Mouse (Mus musculus) liver, embryonic 12.5 days (tissue): Measurements from ENCODE around the gene Ahcyl2. TPM values are rescaled to one million over a fixed set of nuclear protein-coding genes. Genes with fewer than 3 reads are reported as not detected.

Experiments used
- ATAC-seq: fragments of 200-750 bp; cut with Nextera tagmentation; 2 replicates; pipeline ENCODE4 v1.8.0; 2017; ENCODE audit warnings: moderate number of reproducible peaks, mild to moderate bottlenecking, moderate library complexity
- H3K27ac ChIP-seq: fragments of 300-500 bp; sonication (generic); 2 replicates; pipeline ENCODE4 v1.5.1; 2016; ENCODE audit warnings: mild to moderate bottlenecking
- H3K27me3 ChIP-seq: fragments of 300-500 bp; sonication (generic); replicated peaks from 2 replicates; pipeline ENCODE4 v1.6.1; 2016; ENCODE audit warnings: mild to moderate bottlenecking, moderate library complexity
- H3K36me3 ChIP-seq: fragments of 300-500 bp; sonication (generic); 2 replicates; pipeline ENCODE4 v1.6.1; 2016; ENCODE audit warnings: mild to moderate bottlenecking, moderate library complexity
- H3K4me1 ChIP-seq: fragments of 300-500 bp; sonication (generic); 2 replicates; pipeline ENCODE4 v1.6.1; 2016
- H3K4me2 ChIP-seq: fragments of 300-500 bp; sonication (generic); 2 replicates; pipeline ENCODE4 v1.6.1; 2016; ENCODE audit warnings: mild to moderate bottlenecking, moderate library complexity
- H3K4me3 ChIP-seq: fragments of 300-500 bp; sonication (generic); 2 replicates; pipeline ENCODE4 v1.5.1; 2016; ENCODE audit warnings: mild to moderate bottlenecking, moderate library complexity
- H3K9ac ChIP-seq: fragments of 300-500 bp; sonication (generic); 2 replicates; pipeline ENCODE4 v1.6.1; 2016; ENCODE audit warnings: mild to moderate bottlenecking, moderate library complexity
- H3K9me3 ChIP-seq: fragments of 300-500 bp; sonication (generic); replicated peaks from 2 replicates; pipeline ENCODE4 v1.6.1; 2016; ENCODE audit warnings: mild to moderate bottlenecking, moderate library complexity
- WGBS: fragments of 180-500 bp; shearing (Covaris S2); methylation state at CpG from one replicate; pipeline ENCODE4 v1.1.7; 2016; ENCODE audit not compliant: insufficient replicate concordance; 5-methylcytosine and 5-hydroxymethylcytosine counted together
- polyA plus RNA-seq: library from polyadenylated mRNA; unstranded; fragments of >200 nt; fragmentation: Nextera tagmentation; extraction: Ambion mirVana; gene quantifications from 2 replicates; pipeline ENCODE4 v1.2.1, GENCODE M21; 2016

The Ahcyl2 gene
- polyA plus RNA-seq, 1 experiment from 2014 or later = 8.6 TPM

- H3K9ac ChIP-seq = no peak overlapping the region
- 75% methylated on average over 2 of the region's 2 CpGs for WGBS
- H3K4me3 ChIP-seq = no peak overlapping the region
- no peak for ATAC-seq
- H3K4me2 ChIP-seq = no peak overlapping the region
- 0 out of 2 replicates have a peak, but pooled peaks cover 6% of the 10 kb centered on the region for H3K9me3 ChIP-seq
- H3K27me3 ChIP-seq = no peaks in the 10 kb centered on the region
- H3K36me3 ChIP-seq = peaks cover 11% of the 10 kb centered on the region
- peaks cover 2% of the 10 kb centered on the region for H3K4me1 ChIP-seq
- H3K27ac ChIP-seq = no peak overlapping the region
These were observed 97.1 kb downstream of the Ahcyl2 start for GRCm38 (mm10) chr6:29864926-29865325.

GRCm38 (mm10) chr6:29866935-29867724 lies 99.3 kb downstream of the Ahcyl2 start:
- H3K27me3 ChIP-seq = no peaks in the 10 kb centered on the region
- H3K4me1 ChIP-seq = no peaks in the 10 kb centered on the region
- 83% methylated on average over 9 of the region's 9 CpGs for WGBS
- H3K27ac ChIP-seq = no peak overlapping the region
- H3K9me3 ChIP-seq = 0 out of 2 replicates have a peak, but pooled peaks cover 6% of the 10 kb centered on the region
- ATAC-seq = no peak
- H3K36me3 ChIP-seq = peaks cover 11% of the 10 kb centered on the region
- H3K9ac ChIP-seq = no peak overlapping the region
- no peak overlapping the region for H3K4me3 ChIP-seq
- no peak overlapping the region for H3K4me2 ChIP-seq

GRCm38 (mm10) chr6:29868341-29868895 lies 100.6 kb downstream of the Ahcyl2 start:
- Histone ChIP-seq H3K4me2 (no peak overlapping the region), H3K4me1 (peaks cover 4% of the 10 kb centered on the region), H3K36me3 (peaks cover 4% of the 10 kb centered on the region; the same call in 1 of the 2 replicates), H3K27ac (no peak overlapping the region), H3K4me3 (no peak overlapping the region), H3K9me3 (no peaks in the 10 kb centered on the region), H3K9ac (no peak overlapping the region), H3K27me3 (no peaks in the 10 kb centered on the region)
- WGBS = 73% methylated on average over 2 of the region's 2 CpGs
- ATAC-seq = no peak

GRCm38 (mm10) chr6:29873654-29874053 lies 105.8 kb downstream of the Ahcyl2 start:
- no peak overlapping the region for H3K27ac ChIP-seq
- peaks cover 3% of the 10 kb centered on the region; the same call in 1 of the 2 replicates for H3K36me3 ChIP-seq
- H3K4me2 ChIP-seq = no peak overlapping the region
- H3K4me3 ChIP-seq = no peak overlapping the region
- peak; percentile 82 for ATAC-seq
- no peaks in the 10 kb centered on the region for H3K9me3 ChIP-seq
- H3K4me1 ChIP-seq = peaks cover 12% of the 10 kb centered on the region
- no peaks in the 10 kb centered on the region for H3K27me3 ChIP-seq
- 67% methylated on average over 2 of the region's 2 CpGs for WGBS
- H3K9ac ChIP-seq = no peak overlapping the region

- H3K36me3 ChIP-seq = no peaks in the 10 kb centered on the region; the same call in 1 of the 2 replicates
- no peaks in the 10 kb centered on the region for H3K9me3 ChIP-seq
- H3K4me1 ChIP-seq = peaks cover 12% of the 10 kb centered on the region
- H3K9ac ChIP-seq = no peak overlapping the region
- WGBS = 78% methylated on average over 5 of the region's 5 CpGs
- H3K4me3 ChIP-seq = no peak overlapping the region
- no peak overlapping the region for H3K27ac ChIP-seq
- no peak for ATAC-seq
- H3K27me3 ChIP-seq = no peaks in the 10 kb centered on the region
- H3K4me2 ChIP-seq = no peak overlapping the region
These were observed 107.8 kb downstream of the Ahcyl2 start for GRCm38 (mm10) chr6:29875576-29875975.

GRCm38 (mm10) chr6:29876782-29877181 lies 109.0 kb downstream of the Ahcyl2 start:
- Histone ChIP-seq H3K27me3 (no peaks in the 10 kb centered on the region), H3K4me3 (no peak overlapping the region), H3K4me1 (peaks cover 12% of the 10 kb centered on the region), H3K9me3 (no peaks in the 10 kb centered on the region), H3K27ac (no peak overlapping the region), H3K36me3 (no peaks in the 10 kb centered on the region; the same call in 1 of the 2 replicates), H3K4me2 (no peak overlapping the region), H3K9ac (no peak overlapping the region)
- no peak for ATAC-seq
- WGBS = 73% methylated on average over 4 of the region's 4 CpGs

- no peak overlapping the region for H3K4me3 ChIP-seq
- H3K36me3 ChIP-seq = no peaks in the 10 kb centered on the region
- no peaks in the 10 kb centered on the region for H3K27me3 ChIP-seq
- H3K9me3 ChIP-seq = no peaks in the 10 kb centered on the region
- H3K4me1 ChIP-seq = no peaks in the 10 kb centered on the region
- H3K27ac ChIP-seq = no peak overlapping the region
- H3K4me2 ChIP-seq = no peak overlapping the region
- ATAC-seq = no peak
- H3K9ac ChIP-seq = no peak overlapping the region
These were observed 111.8 kb downstream of the Ahcyl2 start for GRCm38 (mm10) chr6:29879579-29879978.

- Histone ChIP-seq H3K4me3 (no peak overlapping the region), H3K27me3 (no peaks in the 10 kb centered on the region), H3K9ac (no peak overlapping the region), H3K27ac (no peak overlapping the region), H3K4me2 (no peak overlapping the region), H3K36me3 (no peaks in the 10 kb centered on the region), H3K4me1 (no peaks in the 10 kb centered on the region), H3K9me3 (no peaks in the 10 kb centered on the region)
- WGBS = 84% methylated on average over 3 of the region's 3 CpGs
- ATAC-seq = no peak
These were observed 113.0 kb downstream of the Ahcyl2 start for GRCm38 (mm10) chr6:29880796-29881195.

GRCm38 (mm10) chr6:29881936-29882335 lies 114.1 kb downstream of the Ahcyl2 start:
- Histone ChIP-seq H3K4me2 (no peak overlapping the region), H3K27me3 (no peaks in the 10 kb centered on the region), H3K36me3 (peaks cover 7% of the 10 kb centered on the region), H3K9me3 (no peaks in the 10 kb centered on the region), H3K27ac (no peak overlapping the region), H3K9ac (no peak overlapping the region), H3K4me1 (no peaks in the 10 kb centered on the region), H3K4me3 (no peak overlapping the region)
- WGBS = 92% methylated on average over 2 of the region's 2 CpGs
- ATAC-seq = no peak

- Histone ChIP-seq H3K9me3 (no peaks in the 10 kb centered on the region), H3K9ac (no peak overlapping the region), H3K4me3 (no peak overlapping the region), H3K27ac (no peak overlapping the region), H3K36me3 (peaks cover 7% of the 10 kb centered on the region), H3K4me1 (no peaks in the 10 kb centered on the region), H3K27me3 (no peaks in the 10 kb centered on the region), H3K4me2 (no peak overlapping the region)
- ATAC-seq = no peak
- WGBS = 78% methylated on average over 6 of the region's 6 CpGs
These were observed 115.1 kb downstream of the Ahcyl2 start for GRCm38 (mm10) chr6:29882870-29883269.

GRCm38 (mm10) chr6:29891151-29891550 lies 123.3 kb downstream of the Ahcyl2 start:
- Histone ChIP-seq H3K4me3 (no peak overlapping the region), H3K36me3 (peaks cover 4% of the 10 kb centered on the region), H3K4me1 (no peaks in the 10 kb centered on the region), H3K9ac (no peak overlapping the region), H3K27ac (no peak overlapping the region), H3K4me2 (no peak overlapping the region), H3K9me3 (no peaks in the 10 kb centered on the region), H3K27me3 (no peaks in the 10 kb centered on the region)
- 84% methylated on average over 11 of the region's 11 CpGs for WGBS
- no peak for ATAC-seq

GRCm38 (mm10) chr6:29896976-29897375 lies 129.2 kb downstream of the Ahcyl2 start:
- no peaks in the 10 kb centered on the region for H3K9me3 ChIP-seq
- WGBS = 82% methylated on average over 3 of the region's 3 CpGs
- H3K4me1 ChIP-seq = peaks cover 9% of the 10 kb centered on the region; the same call in 1 of the 2 replicates
- H3K36me3 ChIP-seq = peaks cover 14% of the 10 kb centered on the region; the same call in 1 of the 2 replicates
- H3K27me3 ChIP-seq = no peaks in the 10 kb centered on the region
- no peak overlapping the region for H3K4me3 ChIP-seq
- H3K9ac ChIP-seq = no peak overlapping the region
- no peak overlapping the region for H3K4me2 ChIP-seq
- H3K27ac ChIP-seq = no peak overlapping the region
- no peak for ATAC-seq
